Mouse (Mus musculus) CH12F3 (cell line): Measurements from ENCODE around the gene Prr5.
"Not testable (repeated sequence)": the region's sequence is repeated elsewhere in the genome, so short reads cannot be mapped to it uniquely, and the experiment has no call there.

Source experiments
- in situ Hi-C: fragments of 300-500 bp; cut with MboI; formaldehyde crosslinking; loops from 2 replicates; pipeline ENCODE4 v1.14.3; 2020; ENCODE audit warnings: low sequenced_read_pairs

The Prr5 gene

GRCm38 (mm10) chr15:84702391-84703345 lies 33.2 kb downstream of the Prr5 start:
- in situ Hi-C loops = no loop called here

- in situ Hi-C loops = no loop called here
These were observed 34.6 kb downstream of the Prr5 start for GRCm38 (mm10) chr15:84703992-84704391.

GRCm38 (mm10) chr15:84705351-84705901 lies 36.0 kb downstream of the Prr5 start:
- in situ Hi-C loops = no loop called here

- in situ Hi-C loops = no loop called here
These were observed 37.7 kb downstream of the Prr5 start for GRCm38 (mm10) chr15:84706983-84707619.

GRCm38 (mm10) chr15:84712566-84713405 lies 43.4 kb downstream of the Prr5 start:
- in situ Hi-C loops = no loop called here

- in situ Hi-C loops = no loop called here
These were observed 45.3 kb downstream of the Prr5 start for GRCm38 (mm10) chr15:84714730-84715129.

GRCm38 (mm10) chr15:84715132-84715531 lies 45.7 kb downstream of the Prr5 start:
- in situ Hi-C loops = no loop called here

GRCm38 (mm10) chr15:84717570-84718270 lies 48.3 kb downstream of the Prr5 start:
- in situ Hi-C loops = not testable (repeated sequence)

GRCm38 (mm10) chr15:84718785-84719184 lies 49.4 kb downstream of the Prr5 start:
- in situ Hi-C loops = no loop called here

- in situ Hi-C loops = no loop called here
These were observed 50.4 kb downstream of the Prr5 start, which contains the start of gene Arhgap8 for GRCm38 (mm10) chr15:84719791-84720190. Arhgap8 (plus strand) TSS chr15:84720052.

- in situ Hi-C loops = no loop called here
These were observed 51.1 kb downstream of the Prr5 start for GRCm38 (mm10) chr15:84720291-84721204.

- in situ Hi-C loops = not testable (repeated sequence)
These were observed 54.2 kb downstream of the Prr5 start for GRCm38 (mm10) chr15:84723656-84724055.

GRCm38 (mm10) chr15:84724199-84724598 lies 54.8 kb downstream of the Prr5 start:
- in situ Hi-C loops = no loop called here

- in situ Hi-C loops = no loop called here
These were observed 60.3 kb downstream of the Prr5 start for GRCm38 (mm10) chr15:84729685-84730084.

- in situ Hi-C loops = no loop called here
These were observed 61.5 kb downstream of the Prr5 start for GRCm38 (mm10) chr15:84730893-84731292.

- in situ Hi-C loops = no loop called here
These were observed 62.4 kb downstream of the Prr5 start for GRCm38 (mm10) chr15:84731676-84732424.

- in situ Hi-C loops = no loop called here
These were observed 63.0 kb downstream of the Prr5 start for GRCm38 (mm10) chr15:84732425-84732749.

GRCm38 (mm10) chr15:84736346-84736993 lies 67.0 kb downstream of the Prr5 start:
- in situ Hi-C loops = no loop called here
